Mouse (Mus musculus) thymus, adult 2 months (tissue): Measurements from ENCODE around the gene Kcnmb3. TPM values are rescaled to one million over a fixed set of nuclear protein-coding genes. Genes with fewer than 3 reads are reported as not detected.

Experiments
- DNase-seq: peaks from one replicate; pipeline ENCODE4 v3.0.0; 2021
- H3K27ac ChIP-seq: fragments of 200-500 bp; 2 replicates; pipeline ENCODE4 v1.5.1; 2012; ENCODE audit warnings: low read length, control low read depth; ENCODE audit not compliant: control insufficient read depth, insufficient read depth
- H3K27me3 ChIP-seq: fragments of 200-500 bp; 2 replicates; pipeline ENCODE4 v1.6.1; 2012; ENCODE audit warnings: mild to moderate bottlenecking, low read length, moderate library complexity, mixed read lengths; ENCODE audit not compliant: control insufficient read depth, insufficient read depth
- H3K36me3 ChIP-seq: fragments of 200-500 bp; 2 replicates; pipeline ENCODE4 v1.6.1; 2012; ENCODE audit warnings: mild to moderate bottlenecking, low read length, moderate library complexity; ENCODE audit not compliant: control insufficient read depth, insufficient read depth
- H3K4me1 ChIP-seq: fragments of 200-500 bp; replicated peaks from 2 replicates; pipeline ENCODE4 v1.6.1; 2012; ENCODE audit warnings: low read length; ENCODE audit not compliant: control insufficient read depth, insufficient read depth
- H3K4me3 ChIP-seq: fragments of 200-500 bp; 2 replicates; pipeline ENCODE4 v1.5.1; 2012; ENCODE audit warnings: mild to moderate bottlenecking, low read length, control low read depth, moderate library complexity; ENCODE audit not compliant: control insufficient read depth, insufficient read depth
- CTCF ChIP-seq: fragments of 200-500 bp; IDR thresholded peaks from 2 replicates; pipeline ENCODE4 v1.5.1; 2012; ENCODE audit warnings: mild to moderate bottlenecking, control low read depth, low read length, moderate library complexity, borderline replicate concordance; ENCODE audit not compliant: control insufficient read depth, poor library complexity, insufficient read depth; ENCODE audit errors: extremely low read depth
- POLR2A ChIP-seq: fragments of 200-500 bp; IDR thresholded peaks from 2 replicates; pipeline ENCODE4 v1.6.1; 2012; ENCODE audit warnings: mild to moderate bottlenecking, low read length, control low read depth, moderate library complexity; ENCODE audit not compliant: control insufficient read depth, poor library complexity, insufficient read depth; ENCODE audit errors: extremely low read depth
- WGBS: fragments of 180-500 bp; shearing (Covaris S2); methylation state at CpG from one replicate; pipeline ENCODE4 v1.1.7; 2018; 5-methylcytosine and 5-hydroxymethylcytosine counted together
- polyA plus RNA-seq: library from polyadenylated mRNA; depleted of rRNA; stranded (reverse); fragments of >200 nt; gene quantifications from 2 replicates; pipeline ENCODE4 v1.2.3, GENCODE M21; 2012

The Kcnmb3 gene
- polyA plus RNA-seq, 1 experiment = 0.05 TPM

- Histone ChIP-seq H3K4me1 (peaks cover 14% of the 10 kb centered on the region), H3K27ac (no peak overlapping the region), H3K27me3 (no peaks in the 10 kb centered on the region), H3K36me3 (no peaks in the 10 kb centered on the region), H3K4me3 (no peak overlapping the region)
- TF ChIP-seq CTCF = 0 out of 2 replicates have a peak, but pooled peaks have one; percentile 28
- TF ChIP-seq POLR2A = no peak
- peak; percentile 67 for DNase-seq
- WGBS = 6% methylated on average over 17 of the region's 17 CpGs
Measured at GRCm38 (mm10) chr3:32508666-32509324, 16.8 kb upstream of the Kcnmb3 start.

GRCm38 (mm10) chr3:32506366-32507225 is 14.6 kb upstream of the Kcnmb3 start:
- 85% methylated on average over 11 of the region's 11 CpGs for WGBS
- Histone ChIP-seq H3K27me3 (no peaks in the 10 kb centered on the region), H3K27ac (no peak overlapping the region), H3K4me3 (no peak overlapping the region), H3K4me1 (peaks cover 12% of the 10 kb centered on the region), H3K36me3 (no peaks in the 10 kb centered on the region)
- no peak for TF ChIP-seq CTCF
- TF ChIP-seq POLR2A = no peak
- no peak for DNase-seq

- TF ChIP-seq POLR2A = no peak
- TF ChIP-seq CTCF = no peak
- 69% methylated on average over 3 of the region's 3 CpGs for WGBS
- Histone ChIP-seq H3K27me3 (no peaks in the 10 kb centered on the region), H3K27ac (no peak overlapping the region), H3K4me1 (peaks cover 5% of the 10 kb centered on the region), H3K4me3 (no peak overlapping the region), H3K36me3 (no peaks in the 10 kb centered on the region)
- DNase-seq = no peak
Measured at GRCm38 (mm10) chr3:32505841-32506240, 13.8 kb upstream of the Kcnmb3 start.

- 93% methylated on average over 2 of the region's 2 CpGs for WGBS
- no peak overlapping the region for H3K4me3 ChIP-seq
- TF ChIP-seq CTCF (no peak), POLR2A (no peak)
- H3K4me1 ChIP-seq = no peaks in the 10 kb centered on the region
- no peaks in the 10 kb centered on the region for H3K36me3 ChIP-seq
- DNase-seq = no peak
- no peaks in the 10 kb centered on the region for H3K27me3 ChIP-seq
- no peak overlapping the region for H3K27ac ChIP-seq
Measured at GRCm38 (mm10) chr3:32500346-32500745, 8.3 kb upstream of the Kcnmb3 start.

GRCm38 (mm10) chr3:32496711-32497070 is 4.7 kb upstream of the Kcnmb3 start:
- DNase-seq = no peak
- Histone ChIP-seq H3K4me1 (no peaks in the 10 kb centered on the region), H3K4me3 (no peak overlapping the region), H3K27ac (no peak overlapping the region), H3K36me3 (no peaks in the 10 kb centered on the region), H3K27me3 (no peaks in the 10 kb centered on the region)
- WGBS = 96% methylated on average over 1 of the region's 1 CpGs
- TF ChIP-seq CTCF (no peak), POLR2A (no peak)

- H3K4me1 ChIP-seq = no peaks in the 10 kb centered on the region
- no peak for TF ChIP-seq CTCF
- TF ChIP-seq POLR2A = no peak
- no peak for DNase-seq
- H3K36me3 ChIP-seq = no peaks in the 10 kb centered on the region
- H3K4me3 ChIP-seq = no peak overlapping the region
- 81% methylated on average over 8 of the region's 8 CpGs for WGBS
- no peak overlapping the region for H3K27ac ChIP-seq
- no peaks in the 10 kb centered on the region for H3K27me3 ChIP-seq
Measured at GRCm38 (mm10) chr3:32495856-32496710, 4.1 kb upstream of the Kcnmb3 start.
